Mouse (Mus musculus): ENCODE measurements at regions not wholly inside any gene's neighbourhood (a gene's known extent, or its start where the extent isn't known, plus 50 kb on each side); places are given as distances from the start of the nearest gene placed in this dataset.

- DNase-seq (ENCODE audit: extremely low read depth, insufficient read length, low spot score): no peak
Measured at GRCm38 (mm10) chr16:7895786-7896185, 529.1 kb downstream of the Tmem114 start.

- DNase-seq (ENCODE audit: extremely low read depth, insufficient read length, low spot score): no peak
Measured at GRCm38 (mm10) chr16:7892799-7893198, 532.1 kb downstream of the Tmem114 start.

GRCm38 (mm10) chr16:7863406-7863805, 561.5 kb downstream of the Tmem114 start:
- no peak for DNase-seq (ENCODE audit: extremely low read depth, insufficient read length, low spot score)

GRCm38 (mm10) chr16:7839139-7839538, 585.8 kb downstream of the Tmem114 start:
- no peak for DNase-seq (ENCODE audit: extremely low read depth, insufficient read length, low spot score)

GRCm38 (mm10) chr16:7831142-7831541, 593.8 kb downstream of the Tmem114 start:
- no peak for DNase-seq (ENCODE audit: extremely low read depth, insufficient read length, low spot score)

- no peak for DNase-seq (ENCODE audit: extremely low read depth, insufficient read length, low spot score)
Measured at GRCm38 (mm10) chr16:7829939-7830650, 594.8 kb downstream of the Tmem114 start.

- DNase-seq (ENCODE audit: extremely low read depth, insufficient read length, low spot score): no peak
Measured at GRCm38 (mm10) chr16:7801161-7801560, 623.8 kb downstream of the Tmem114 start.

- DNase-seq (ENCODE audit: extremely low read depth, insufficient read length, low spot score): no peak
Measured at GRCm38 (mm10) chr16:7797176-7797786, 627.7 kb downstream of the Tmem114 start.

GRCm38 (mm10) chr16:7795561-7795960, 629.4 kb downstream of the Tmem114 start:
- no peak for DNase-seq (ENCODE audit: extremely low read depth, insufficient read length, low spot score)

- no peak for DNase-seq (ENCODE audit: extremely low read depth, insufficient read length, low spot score)
Measured at GRCm38 (mm10) chr16:7792521-7792920, 632.4 kb downstream of the Tmem114 start.

- DNase-seq (ENCODE audit: extremely low read depth, insufficient read length, low spot score): no peak
Measured at GRCm38 (mm10) chr16:7790260-7790659, 634.7 kb downstream of the Tmem114 start.

GRCm38 (mm10) chr16:7788209-7788608, 636.7 kb downstream of the Tmem114 start:
- DNase-seq (ENCODE audit: extremely low read depth, insufficient read length, low spot score): no peak

GRCm38 (mm10) chr16:7781506-7781905, 643.4 kb downstream of the Tmem114 start:
- DNase-seq (ENCODE audit: extremely low read depth, insufficient read length, low spot score): no peak

GRCm38 (mm10) chr16:7775635-7776034, 649.3 kb downstream of the Tmem114 start:
- no peak for DNase-seq (ENCODE audit: extremely low read depth, insufficient read length, low spot score)

GRCm38 (mm10) chr16:7768433-7768832, 656.5 kb downstream of the Tmem114 start:
- DNase-seq (ENCODE audit: extremely low read depth, insufficient read length, low spot score): no peak

- DNase-seq (ENCODE audit: extremely low read depth, insufficient read length, low spot score): no peak
Measured at GRCm38 (mm10) chr16:7767691-7768090, 657.2 kb downstream of the Tmem114 start.

GRCm38 (mm10) chr16:7764383-7764782, 660.6 kb downstream of the Tmem114 start:
- DNase-seq (ENCODE audit: extremely low read depth, insufficient read length, low spot score): no peak

- no peak for DNase-seq (ENCODE audit: extremely low read depth, insufficient read length, low spot score)
Measured at GRCm38 (mm10) chr16:7728186-7728585, 696.8 kb downstream of the Tmem114 start.

GRCm38 (mm10) chr16:7725225-7725624, 699.7 kb downstream of the Tmem114 start:
- no peak for DNase-seq (ENCODE audit: extremely low read depth, insufficient read length, low spot score)

GRCm38 (mm10) chr16:7701471-7701870, 723.5 kb downstream of the Tmem114 start:
- no peak for DNase-seq (ENCODE audit: extremely low read depth, insufficient read length, low spot score)

- DNase-seq (ENCODE audit: extremely low read depth, insufficient read length, low spot score): no peak
Measured at GRCm38 (mm10) chr16:7685484-7685883, 739.5 kb downstream of the Tmem114 start.

- no peak for DNase-seq (ENCODE audit: extremely low read depth, insufficient read length, low spot score)
Measured at GRCm38 (mm10) chr16:7666096-7666495, 758.8 kb downstream of the Tmem114 start.

Data from 3134 (cell line).